Mouse (Mus musculus): ENCODE results near the gene A030005L19Rik.
"Not testable (repeated sequence)": the region's sequence is repeated elsewhere in the genome, so short reads cannot be mapped to it uniquely, and the experiment has no call there.

The A030005L19Rik gene

DNA sequence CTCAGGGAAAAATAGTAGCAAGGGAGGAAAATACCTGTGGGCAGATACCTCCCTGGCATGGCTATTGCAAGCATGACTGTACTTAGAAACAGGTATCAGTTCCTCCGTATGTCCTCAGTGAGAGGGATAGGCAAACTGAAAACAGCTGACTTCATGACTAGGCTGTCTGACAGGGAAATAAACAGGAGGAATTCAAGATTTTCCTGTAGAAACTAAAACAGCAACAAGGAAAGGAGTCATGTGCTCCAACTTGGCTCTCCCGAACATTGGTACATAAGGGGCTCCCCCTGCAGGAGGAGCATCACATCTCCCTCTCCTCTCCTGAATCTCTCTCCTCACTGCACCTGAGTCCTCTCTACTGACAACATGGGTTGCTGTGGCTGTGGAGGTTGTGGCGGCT, at the start of gene A030005L19Rik:
Gene A030005L19Rik (plus strand): TSS at position 301 of the 400 bp plus-strand sequence.
- no peak for DNase-seq (ENCODE audit: low read depth, low spot score)

DNA sequence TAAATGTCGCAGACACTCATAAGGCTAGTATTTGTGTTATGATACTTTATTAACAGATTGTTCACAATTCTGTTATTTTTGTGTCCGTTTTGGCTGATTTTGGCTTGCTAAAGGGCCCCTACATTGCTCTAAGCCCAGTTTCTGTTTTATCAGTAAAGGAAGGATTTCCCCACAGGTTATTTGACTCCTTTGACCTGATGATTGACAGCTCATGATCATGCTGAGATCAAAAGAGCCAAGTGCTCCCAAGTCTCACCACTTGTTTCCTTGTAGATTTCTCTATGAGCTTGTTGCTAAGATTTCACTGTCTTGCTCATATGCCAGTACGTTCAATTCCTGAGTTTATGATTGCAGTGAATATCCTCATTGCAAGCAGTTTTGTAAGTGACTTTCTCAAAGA, 42.9 kb upstream of the A030005L19Rik start:
- DNase-seq (ENCODE audit: low read depth, low spot score): no peak

DNA sequence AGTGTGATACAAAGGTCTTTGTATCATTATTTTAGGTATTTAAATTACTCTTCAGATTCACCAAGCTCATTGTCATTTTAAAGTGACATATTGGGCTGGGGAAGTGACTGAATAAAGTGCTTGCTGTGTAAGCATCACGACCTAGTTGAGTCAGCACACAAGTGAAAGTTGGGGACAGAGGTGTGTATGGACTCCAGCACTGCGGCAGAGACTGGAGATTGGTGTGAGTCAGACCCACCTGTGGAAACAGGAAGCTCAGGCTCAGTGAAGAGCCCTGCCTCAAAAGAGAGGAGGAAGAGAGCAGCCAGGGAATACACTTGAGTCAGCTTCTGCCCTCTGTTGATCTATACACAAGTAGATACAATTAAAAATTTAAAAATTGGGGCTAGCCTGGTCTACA, 34.0 kb upstream of the A030005L19Rik start:
- no peak for DNase-seq (ENCODE audit: low read depth, low spot score)

DNA sequence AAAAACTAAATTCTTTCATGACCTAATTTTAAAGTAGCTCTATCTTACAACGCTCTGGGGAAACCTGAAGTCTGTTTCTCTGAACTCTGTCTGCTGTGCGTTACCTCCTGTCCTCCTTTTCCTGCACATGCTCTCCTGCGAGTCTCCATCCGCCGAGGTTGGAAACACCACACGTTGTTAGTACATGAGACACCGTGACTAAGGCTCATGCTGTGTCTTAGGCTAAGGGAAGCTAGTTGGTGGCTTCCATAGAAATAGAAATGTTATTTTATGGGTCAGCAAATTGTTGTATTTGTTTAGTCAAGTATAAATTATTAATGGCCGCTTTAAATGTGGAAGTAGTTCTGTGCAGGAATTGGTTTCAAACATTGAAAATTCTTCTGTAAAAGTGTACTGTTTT, 32.9 kb upstream of the A030005L19Rik start:
- no peak for DNase-seq (ENCODE audit: low read depth, low spot score)

DNA sequence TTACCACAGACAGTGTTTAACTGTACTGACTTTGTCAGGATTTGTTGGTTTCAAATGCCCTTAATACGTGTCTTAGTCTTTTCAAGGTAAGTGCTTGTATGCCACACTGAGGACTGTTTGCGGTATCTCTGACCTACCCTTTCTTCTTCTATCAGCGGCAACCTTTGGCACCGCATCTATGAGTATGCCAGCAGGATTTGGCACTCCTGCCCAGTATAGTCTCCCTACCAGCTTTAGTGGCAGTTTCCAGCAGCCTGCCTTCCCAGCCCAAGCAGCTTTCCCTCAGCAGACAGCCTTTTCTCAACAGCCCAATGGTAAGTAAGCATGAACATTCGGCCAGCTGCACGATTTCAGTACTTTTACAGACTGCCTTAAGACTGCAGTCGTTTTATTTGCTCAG, 19.9 kb upstream of the A030005L19Rik start:
- DNase-seq (ENCODE audit: low read depth, low spot score): no peak

DNA sequence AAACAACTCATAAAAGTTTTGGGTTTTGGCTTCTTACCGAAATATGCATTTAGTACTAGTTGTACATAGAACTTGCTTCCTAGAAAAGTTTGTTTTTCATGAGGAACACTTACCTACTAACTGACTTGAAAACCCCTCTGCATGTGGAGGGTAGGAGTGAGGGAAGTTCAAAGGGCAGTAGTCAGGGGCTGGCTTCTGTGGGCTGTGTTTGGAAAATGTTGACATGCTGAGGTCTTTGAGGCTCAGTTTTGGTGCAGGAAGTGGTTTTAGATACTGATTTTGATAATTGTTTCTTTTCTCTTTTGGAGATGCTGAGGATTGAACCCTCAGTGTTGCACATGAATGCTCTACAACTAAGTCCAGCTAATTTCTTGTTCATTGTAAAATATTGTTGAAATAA, 12.6 kb upstream of the A030005L19Rik start:
- DNase-seq (ENCODE audit: low read depth, low spot score): no peak

DNA sequence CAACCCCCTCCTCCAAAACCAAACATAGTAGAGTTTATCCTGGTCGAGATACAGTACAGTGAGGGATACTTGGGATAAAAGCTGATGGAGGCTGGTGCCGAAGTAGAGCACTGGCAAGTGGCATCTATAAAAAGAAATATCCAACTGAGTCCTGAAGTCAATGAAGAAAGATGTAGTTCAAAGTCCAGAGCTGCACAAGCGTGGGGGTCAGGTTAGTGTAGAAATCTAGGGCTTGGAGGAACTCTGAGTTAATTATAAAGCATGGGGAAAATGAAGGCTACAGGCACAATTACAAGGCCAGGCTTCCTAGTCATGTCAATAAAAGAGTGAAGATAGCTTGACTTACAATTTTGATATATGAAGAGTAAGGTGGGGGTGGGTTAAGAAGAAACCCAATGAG, 11.9 kb upstream of the A030005L19Rik start:
- DNase-seq (ENCODE audit: low read depth, low spot score): no peak

DNA sequence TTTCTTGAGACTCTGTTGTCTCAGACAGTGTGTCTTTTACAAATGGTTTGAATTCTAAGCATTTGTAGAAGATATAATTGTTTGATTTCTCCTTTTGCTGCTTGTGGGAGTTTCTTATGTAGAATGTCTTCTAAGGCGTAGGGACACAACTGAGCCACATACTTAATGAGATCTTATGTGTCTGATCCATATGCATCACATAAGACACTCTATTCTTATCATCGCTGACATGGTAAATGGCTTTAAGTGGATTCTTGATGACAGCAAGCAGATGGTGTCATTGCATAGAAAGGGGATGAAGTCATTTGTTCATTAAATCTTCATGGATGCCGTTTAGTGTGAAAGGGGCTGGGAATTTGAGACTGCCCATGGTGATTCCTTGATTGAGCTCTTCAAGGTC, 7.2 kb upstream of the A030005L19Rik start:
- no peak for DNase-seq (ENCODE audit: low read depth, low spot score)

DNA sequence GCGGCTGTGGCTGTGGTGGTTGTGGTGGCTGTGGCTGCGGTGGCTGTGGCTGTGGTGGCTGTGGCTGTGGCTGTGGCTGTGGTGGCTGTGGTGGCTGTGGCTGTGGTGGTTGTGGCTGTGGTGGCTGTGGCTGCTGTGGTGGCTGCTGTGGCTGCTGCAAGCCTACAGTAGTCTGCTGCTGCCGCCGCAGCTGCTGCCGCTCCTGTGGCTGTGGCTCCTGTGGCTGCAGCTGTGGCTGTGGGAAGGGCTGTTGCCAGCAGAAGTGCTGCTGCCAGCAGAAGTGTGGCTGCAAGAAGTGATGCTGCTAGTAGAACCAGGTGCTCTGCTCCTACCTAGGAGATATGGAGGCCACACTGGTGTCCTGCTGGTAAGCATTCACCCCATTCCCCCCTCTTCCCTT, 309 bp downstream of the A030005L19Rik start:
- DNase-seq (ENCODE audit: low read depth, low spot score): not testable (repeated sequence)

DNA sequence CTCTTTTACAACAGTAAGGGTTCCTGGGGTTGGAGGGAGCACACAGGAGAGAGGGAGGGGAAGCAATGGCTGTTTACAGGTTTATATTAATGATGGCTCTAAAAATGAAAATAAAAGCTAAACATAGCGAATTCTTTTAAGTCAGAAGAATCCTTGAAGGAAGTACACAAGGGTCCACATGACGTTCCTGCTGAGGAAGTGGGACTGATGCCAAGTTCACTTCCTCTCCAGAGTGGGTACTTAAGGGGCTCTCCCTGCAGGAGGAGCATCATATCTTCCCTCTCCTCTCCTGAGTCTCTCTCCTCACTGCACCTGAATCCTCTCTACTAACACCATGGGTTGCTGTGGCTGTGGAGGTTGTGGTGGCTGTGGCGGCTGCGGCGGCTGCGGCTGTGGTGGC, 11.5 kb downstream of the A030005L19Rik start, which contains the start of gene A030014E15Rik:
Gene A030014E15Rik (plus strand): TSS at position 268 of the 400 bp plus-strand sequence.
- no peak for DNase-seq (ENCODE audit: low read depth, low spot score)

DNA sequence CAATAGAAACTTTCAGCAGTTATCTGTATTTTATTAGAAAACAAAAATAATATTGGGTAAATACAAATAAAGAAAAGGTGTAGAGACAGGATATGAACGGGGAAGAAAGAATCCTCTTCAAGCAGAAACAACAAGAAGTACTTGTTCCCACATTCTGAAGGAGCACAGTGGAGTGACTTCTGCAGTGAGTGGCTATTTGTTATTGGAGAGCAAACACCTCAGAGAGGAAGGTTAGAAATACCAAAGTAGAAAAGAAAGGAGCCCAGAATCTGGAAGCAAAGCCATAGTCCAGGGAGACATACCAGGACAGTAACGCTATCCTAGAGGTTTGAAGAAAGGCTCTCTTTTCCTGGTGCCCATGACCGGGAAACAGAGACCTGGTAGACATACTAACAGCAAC, 17.4 kb downstream of the A030005L19Rik start:
- not testable (repeated sequence) for DNase-seq (ENCODE audit: low read depth, low spot score)

DNA sequence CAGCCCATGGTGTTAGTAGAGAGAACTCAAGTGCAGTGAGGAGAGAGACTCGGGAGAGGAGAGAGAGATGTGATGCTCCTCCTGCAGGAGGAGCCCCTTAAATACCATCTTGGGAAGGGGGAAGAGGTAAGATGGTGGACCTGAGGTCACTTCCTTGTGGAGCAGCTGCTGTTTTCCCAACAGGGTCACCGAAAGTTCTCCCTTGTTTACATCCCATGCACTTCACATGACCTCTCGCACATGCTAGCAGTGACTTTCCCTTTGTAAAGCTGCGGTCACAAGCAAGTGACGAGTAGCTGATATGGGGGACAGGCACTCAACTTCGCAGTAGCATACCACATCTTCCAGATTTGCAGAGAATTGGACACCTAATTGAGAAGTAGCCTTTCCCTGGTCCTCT, 18.2 kb downstream of the A030005L19Rik start, which contains the start of gene Gm6217:
Gene Gm6217 (minus strand): TSS at position 74 of the 400 bp plus-strand sequence.
- not testable (repeated sequence) for DNase-seq (ENCODE audit: low read depth, low spot score)

DNA sequence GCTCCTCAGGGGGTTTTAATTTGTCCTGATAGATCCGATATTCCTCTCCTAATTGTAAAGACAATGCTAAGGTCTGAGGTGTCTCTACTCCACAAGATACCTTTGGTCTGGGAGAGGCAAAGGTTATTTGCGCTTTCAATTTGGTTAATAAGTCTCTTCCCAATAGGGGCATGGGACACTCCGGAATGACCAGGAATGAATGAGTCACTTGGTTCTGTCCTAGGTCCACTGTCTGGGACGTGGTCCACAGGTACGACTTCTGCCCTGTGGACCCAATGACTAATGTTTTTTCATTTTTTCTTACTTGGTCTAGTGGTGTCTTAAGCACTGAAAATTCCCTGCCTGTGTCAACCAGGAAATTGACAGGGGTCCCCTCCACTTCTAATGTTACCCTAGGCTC, 25.5 kb downstream of the A030005L19Rik start:
- DNase-seq (ENCODE audit: low read depth, low spot score): no peak

DNA sequence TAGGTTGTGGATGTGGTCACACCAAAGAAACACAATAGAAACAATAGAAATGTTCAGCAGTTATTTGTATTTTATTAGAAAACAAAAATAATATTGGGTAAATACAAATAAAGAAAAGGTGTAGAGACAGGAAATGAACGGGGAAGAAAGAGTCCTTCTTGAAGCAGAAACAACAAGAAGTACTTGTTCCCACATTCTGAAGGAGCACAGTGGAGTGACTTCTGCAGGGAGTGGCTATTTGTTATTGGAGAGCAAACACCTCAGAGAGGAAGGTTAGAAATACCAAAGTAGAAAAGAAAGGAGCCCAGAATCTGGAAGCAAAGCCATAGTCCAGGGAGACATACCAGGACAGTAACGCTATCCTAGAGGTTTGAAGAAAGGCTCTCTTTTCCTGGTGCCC, 29.4 kb downstream of the A030005L19Rik start:
- not testable (repeated sequence) for DNase-seq (ENCODE audit: low read depth, low spot score)

DNA sequence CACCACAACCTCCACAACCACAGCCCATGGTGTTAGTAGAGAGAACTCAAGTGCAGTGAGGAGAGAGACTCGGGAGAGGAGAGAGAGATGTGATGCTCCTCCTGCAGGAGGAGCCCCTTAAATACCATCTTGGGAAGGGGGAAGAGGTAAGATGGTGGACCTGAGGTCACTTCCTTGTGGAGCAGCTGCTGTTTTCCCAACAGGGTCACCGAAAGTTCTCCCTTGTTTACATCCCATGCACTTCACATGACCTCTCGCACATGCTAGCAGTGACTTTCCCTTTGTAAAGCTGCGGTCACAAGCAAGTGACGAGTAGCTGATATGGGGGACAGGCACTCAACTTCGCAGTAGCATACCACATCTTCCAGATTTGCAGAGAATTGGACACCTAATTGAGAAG, 30.2 kb downstream of the A030005L19Rik start, which contains the start of gene A030003K21Rik:
Gene A030003K21Rik (minus strand): TSS at position 94 of the 400 bp plus-strand sequence.
- DNase-seq (ENCODE audit: low read depth, low spot score): not testable (repeated sequence)

DNA sequence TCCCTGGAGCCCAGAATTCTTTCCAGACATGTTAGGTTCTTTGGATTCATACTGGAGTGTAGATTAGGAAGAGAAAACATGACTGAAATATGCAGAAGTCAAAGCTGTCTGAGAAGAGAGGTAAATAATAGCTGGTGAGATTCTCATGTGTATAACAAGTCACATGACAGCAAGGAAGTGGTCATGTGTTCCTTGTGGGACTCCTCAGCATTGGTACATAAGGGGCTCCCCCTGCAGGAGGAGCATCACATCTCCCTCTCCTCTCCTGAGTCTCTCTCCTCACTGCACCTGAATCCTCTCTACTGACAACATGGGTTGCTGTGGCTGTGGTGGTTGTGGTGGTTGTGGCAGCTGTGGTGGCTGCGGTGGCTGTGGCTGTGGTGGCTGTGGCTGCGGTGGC, 32.9 kb downstream of the A030005L19Rik start:
- DNase-seq (ENCODE audit: low read depth, low spot score): not testable (repeated sequence)

DNA sequence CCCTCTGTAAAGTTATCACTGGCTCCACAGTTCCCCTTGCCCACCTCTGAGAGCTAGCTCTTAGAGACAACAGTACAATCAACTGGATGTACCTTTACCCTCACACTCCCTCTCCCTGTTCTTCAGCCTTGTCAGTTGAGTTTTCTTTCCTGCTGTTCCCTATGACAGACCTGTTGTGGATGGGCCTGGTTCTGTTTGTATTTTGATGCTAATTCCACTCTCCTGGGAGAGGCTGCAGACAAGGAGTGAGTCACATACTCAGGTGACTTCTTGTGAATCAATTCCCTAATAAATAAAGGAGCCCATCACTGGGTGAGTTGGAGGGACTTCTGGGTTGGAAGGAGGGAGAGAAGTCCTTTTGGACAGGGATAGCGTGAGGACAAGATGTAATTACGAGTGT, 35.5 kb downstream of the A030005L19Rik start:
- no peak for DNase-seq (ENCODE audit: low read depth, low spot score)

DNA sequence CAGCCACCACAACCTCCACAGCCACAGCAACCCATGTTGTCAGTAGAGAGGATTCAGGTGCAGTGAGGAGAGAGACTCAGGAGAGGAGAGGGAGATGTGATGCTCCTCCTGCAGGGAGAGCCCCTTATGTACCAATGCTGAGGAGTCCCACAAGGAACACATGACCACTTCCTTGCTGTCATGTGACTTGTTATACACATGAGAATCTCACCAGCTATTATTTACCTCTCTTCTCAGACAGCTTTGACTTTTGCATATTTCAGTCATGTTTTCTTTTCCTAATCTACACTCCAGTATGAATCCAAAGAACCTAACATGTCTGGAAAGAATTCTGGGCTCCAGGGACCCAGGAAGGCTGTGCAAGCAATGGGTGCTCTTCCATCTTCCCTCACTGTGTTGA, 42.8 kb downstream of the A030005L19Rik start, which contains the start of gene Gm7544:
Gene Gm7544 (minus strand): TSS at position 101 of the 400 bp plus-strand sequence.
- DNase-seq (ENCODE audit: low read depth, low spot score): not testable (repeated sequence)

DNA sequence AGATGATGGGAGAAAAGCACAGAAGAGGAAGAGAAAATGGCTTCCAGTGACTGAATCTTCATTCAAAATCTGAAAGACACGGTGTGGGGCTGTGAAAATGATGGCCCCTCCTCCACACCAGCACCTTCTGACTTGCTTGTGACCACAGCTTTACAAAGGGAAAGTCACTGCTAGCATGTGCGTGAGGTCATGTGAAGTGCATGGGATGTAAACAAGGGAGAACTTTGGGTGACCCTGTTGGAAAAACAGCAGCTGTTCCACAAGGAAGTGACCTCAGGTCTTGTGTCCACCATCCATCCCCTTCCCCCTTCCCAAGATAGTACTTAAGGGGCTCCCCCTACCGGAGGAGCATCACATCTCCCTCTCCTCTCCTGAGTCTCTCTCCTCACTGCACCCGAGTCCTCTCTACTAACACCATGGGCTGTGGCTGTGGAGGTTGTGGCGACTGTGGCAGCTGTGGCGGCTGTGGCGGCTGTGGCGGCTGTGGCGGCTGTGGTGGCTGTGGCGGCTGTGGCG, 46.8 kb downstream of the A030005L19Rik start, which contains the start of gene Gm47955:
Gene Gm47955 (plus strand): TSS at position 417 of the 516 bp plus-strand sequence.
- no peak for DNase-seq (ENCODE audit: low read depth, low spot score)
